In genomic region chr8:119404648-119405047, GRCm38 (mm10) we compare ENCODE assay signal across 36 mouse cellular contexts. TPM values are rescaled to one million over a fixed set of nuclear protein-coding genes. Genes with fewer than 3 reads are reported as not detected.
"Had no signal": no experiment of that assay in that cellular context is flagged by ENCODE, and none has a peak within 500 bp of the region (broad histone marks: within the 10 kb centered on the region; RNA-seq: fewer than 3 reads in every experiment).

No protein-coding gene starts in this region.

- H3K4me3 ChIP-seq: heart, embryonic 10.5 days; heart, embryonic 12.5 days; heart, embryonic 13.5 days; heart, embryonic 15.5 days; hindbrain, embryonic 10.5 days; hindbrain, embryonic 12.5 days; hindbrain, embryonic 13.5 days; hindbrain, embryonic 15.5 days; intestine, embryonic 15.5 days; kidney, embryonic 15.5 days; layer of hippocampus, adult 2 months; left cerebral cortex, adult 2 months had no signal

- DNase-seq: heart, postnatal 10 days; heart, postnatal 14 days; heart, postnatal 36 days; heart, postnatal 4 days; kidney, adult 11 months; kidney, adult 18-20 months; kidney, adult 2 months; kidney, adult 8-10 months; kidney, adult 9 months; kidney, postnatal 10 days; kidney, postnatal 14 days; kidney, postnatal 25 days; kidney, postnatal 36 days; layer of hippocampus, adult 9-11 months; layer of hippocampus, postnatal 36 days had no signal

- H3K27ac ChIP-seq: heart, embryonic 10.5 days; heart, embryonic 13.5 days; heart, embryonic 15.5 days; hindbrain, embryonic 10.5 days; hindbrain, embryonic 12.5 days; hindbrain, embryonic 13.5 days; hindbrain, embryonic 14.5 days; hindbrain, embryonic 15.5 days; hindbrain, postnatal 0 days; intestine, embryonic 15.5 days; kidney, postnatal 0 days; layer of hippocampus, adult 2 months; left cerebral cortex, adult 2 months had no signal

- H3K27me3 ChIP-seq: heart, embryonic 12.5 days; heart, embryonic 13.5 days; heart, embryonic 15.5 days; hindbrain, embryonic 12.5 days; hindbrain, embryonic 13.5 days; hindbrain, embryonic 15.5 days; intestine, embryonic 15.5 days; kidney, embryonic 15.5 days had no signal

- ATAC-seq: hindbrain, postnatal 0 days; inflammation-experienced regulatory T-cells, adult 6 months; intestine, embryonic 15.5 days; intestine, postnatal 0 days had no signal

- H3K9ac ChIP-seq: heart, embryonic 12.5 days; heart, embryonic 13.5 days; heart, embryonic 15.5 days; hindbrain, embryonic 13.5 days; hindbrain, embryonic 14.5 days; hindbrain, embryonic 15.5 days; intestine, embryonic 15.5 days; kidney, embryonic 15.5 days had no signal

- H3K4me1 ChIP-seq: heart, embryonic 12.5 days; hindbrain, embryonic 10.5 days; hindbrain, embryonic 12.5 days; hindbrain, embryonic 13.5 days; hindbrain, embryonic 15.5 days had no signal

- H3K4me2 ChIP-seq: heart, embryonic 11.5 days; heart, embryonic 12.5 days; heart, embryonic 13.5 days; heart, embryonic 15.5 days; hindbrain, embryonic 12.5 days; hindbrain, embryonic 13.5 days; hindbrain, embryonic 14.5 days; hindbrain, embryonic 15.5 days; intestine, embryonic 15.5 days; kidney, embryonic 15.5 days had no signal

- H3K9me3 ChIP-seq: heart, embryonic 10.5 days; heart, embryonic 12.5 days; heart, embryonic 13.5 days; heart, embryonic 15.5 days; hindbrain, embryonic 10.5 days; hindbrain, embryonic 12.5 days; hindbrain, embryonic 13.5 days; hindbrain, embryonic 15.5 days; intestine, embryonic 15.5 days; kidney, embryonic 15.5 days had no signal

RNA-seq across cellular contexts. Expression of gene Osgin1, which starts 29.3 kb away (rescaled TPM):
- total RNA-seq: hindbrain, postnatal 0 days had no signal

RNA-seq across cellular contexts. Expression of gene Necab2, which starts 41.9 kb away (rescaled TPM):
- total RNA-seq: heart, postnatal 10 days; heart, postnatal 14 days; heart, postnatal 25 days; heart, postnatal 36 days; hematopoietic stem cell, adult 5-6 weeks had no signal
- polyA plus RNA-seq: heart, postnatal 0 days; inflammation-experienced regulatory T-cells, adult 6 months had no signal
